Mouse (Mus musculus) erythroid progenitor cell, adult 5-6 weeks (primary cell): ENCODE data around the gene Nfic. TPM values are rescaled to one million over a fixed set of nuclear protein-coding genes. Genes with fewer than 3 reads are reported as not detected.

Source experiments
- ATAC-seq: replicated peaks from 2 replicates; pipeline ENCODE4 v1.8.0; 2016; ENCODE audit warnings: moderate number of reproducible peaks, mild to moderate bottlenecking, moderate TSS enrichment, inconsistent platforms; ENCODE audit not compliant: poor library complexity, low FRiP score, severe bottlenecking
- total RNA-seq, 2 experiments: library from RNA; stranded (forward) in 1 of 2; stranded (reverse) in 1 of 2; fragments of 150-400 nt in 1 of 2; fragments of 186-747, 209-891 nt in 1 of 2; gene quantifications; 2 replicates each; pipeline versions ENCODE4 v1.2.3 to v1.2.4; 2015 to 2017; ENCODE audit warnings: low replicate concordance in 2 of 2

Gene Nfic
- total RNA-seq, 2 experiments from 2014 or later: 0.45 to 15.1 TPM

GRCm38 (mm10) chr10:81408871-81409291 is 46.6 kb downstream of the Nfic start:
- peak; percentile 73 for ATAC-seq

DNA sequence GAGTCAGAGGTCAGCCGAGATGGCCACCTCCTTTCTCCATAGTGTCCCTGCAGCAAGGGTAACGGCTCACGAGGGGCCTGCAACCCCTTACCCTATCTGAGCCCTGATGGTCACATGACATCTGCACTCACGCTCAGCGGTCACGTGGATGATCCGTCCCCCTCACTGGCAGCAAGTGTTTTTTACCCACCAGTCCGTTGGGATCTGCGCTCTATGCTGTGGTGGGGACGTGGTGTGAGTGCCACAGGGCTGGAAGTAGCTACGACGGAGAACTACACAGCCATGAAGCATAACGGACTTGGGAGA is 47.1 kb downstream of the Nfic start:
- ATAC-seq: no peak

- peak; percentile 57 for ATAC-seq
Observed at GRCm38 (mm10) chr10:81407539-81408423, 47.7 kb downstream of the Nfic start.

DNA sequence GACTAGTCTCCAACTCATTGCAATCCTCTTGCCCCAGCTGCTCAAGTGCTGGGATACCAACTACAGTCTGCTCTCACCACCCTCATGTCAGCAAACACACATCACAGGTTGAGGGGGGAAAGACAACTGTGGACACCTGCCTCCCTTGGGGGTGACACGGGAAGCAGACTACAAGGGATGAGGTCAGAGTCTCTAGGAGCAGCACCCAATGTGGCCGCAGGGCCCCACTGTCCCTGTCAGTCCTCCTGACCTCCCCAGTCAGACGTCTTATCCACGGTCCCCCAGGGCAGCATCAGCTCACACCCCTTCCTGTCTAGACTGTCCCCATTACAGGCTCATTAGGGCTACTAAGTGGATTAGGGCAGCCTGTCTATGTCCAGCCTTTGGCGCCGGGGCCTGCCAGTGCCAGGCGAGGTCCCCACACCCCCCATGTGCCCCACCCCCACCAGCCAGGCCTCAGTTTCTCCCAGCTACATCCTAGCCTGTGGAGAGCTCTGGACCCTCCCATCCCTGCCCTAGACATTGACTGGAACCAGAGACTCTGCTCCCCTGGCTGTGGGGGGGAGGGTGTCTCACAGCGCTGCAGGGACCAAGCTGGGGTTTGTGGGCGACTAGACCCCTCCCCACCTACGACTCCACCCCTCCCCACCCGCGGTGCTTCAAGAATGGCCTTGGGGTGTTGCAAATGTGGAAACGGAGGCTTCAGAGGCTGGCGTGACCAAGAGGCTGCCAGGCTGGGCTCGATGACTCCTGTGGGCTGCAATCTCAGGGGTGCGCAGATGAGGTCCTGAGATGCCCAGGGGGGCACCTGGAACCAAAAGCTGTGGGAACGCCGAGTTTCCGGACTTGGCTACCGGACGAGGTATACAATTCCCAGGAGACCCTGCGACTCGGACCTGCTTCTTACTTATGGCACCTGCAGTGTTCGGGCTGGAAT is 48.7 kb downstream of the Nfic start:
- no peak for ATAC-seq

- peak; percentile 40; the same call in 1 of the 2 replicates for ATAC-seq
Observed at GRCm38 (mm10) chr10:81405588-81406201, 49.7 kb downstream of the Nfic start.

- no peak for ATAC-seq
Observed at GRCm38 (mm10) chr10:81404720-81405119, 50.7 kb downstream of the Nfic start.

DNA sequence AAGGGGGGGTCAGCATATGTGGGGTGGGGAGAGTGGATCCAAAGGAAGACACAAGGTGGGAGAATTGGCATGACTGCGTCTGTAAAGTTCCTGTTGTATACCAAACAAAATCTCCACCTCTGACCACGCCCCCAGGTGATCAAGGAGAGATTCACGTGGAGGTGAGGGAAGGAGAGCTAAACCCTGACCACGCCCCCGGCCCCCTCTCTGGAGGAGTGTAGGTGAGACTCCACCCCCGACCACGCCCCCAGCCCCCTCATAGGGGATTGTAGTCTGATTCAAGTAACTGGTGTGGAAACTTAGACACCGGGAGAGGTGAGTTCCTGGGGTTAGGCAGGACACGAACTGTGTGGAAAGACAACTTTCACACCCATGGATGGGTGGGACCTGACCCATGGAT is 51.4 kb downstream of the Nfic start:
- ATAC-seq: no peak

DNA sequence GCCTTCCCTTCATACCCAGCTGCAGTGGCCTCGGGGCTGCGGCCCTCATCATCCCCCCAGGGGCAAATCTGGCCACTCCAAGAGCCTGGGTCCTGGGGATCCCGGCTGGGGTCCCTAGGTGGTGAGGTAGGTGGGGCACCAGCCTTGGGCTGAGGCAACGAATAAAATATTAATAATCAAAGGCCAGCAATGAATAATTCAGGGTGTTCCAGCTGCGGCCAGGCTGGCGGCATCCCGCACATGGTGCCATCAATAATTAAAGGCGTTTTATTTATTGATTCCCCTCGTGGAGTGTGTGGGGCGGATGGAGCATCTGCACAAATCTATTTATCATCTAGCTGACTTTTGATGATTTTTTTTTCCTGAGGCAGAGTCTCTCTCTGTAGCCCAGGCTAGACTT is 51.9 kb downstream of the Nfic start:
- ATAC-seq: no peak

GRCm38 (mm10) chr10:81402227-81402765 is 53.1 kb downstream of the Nfic start:
- ATAC-seq: no peak

DNA sequence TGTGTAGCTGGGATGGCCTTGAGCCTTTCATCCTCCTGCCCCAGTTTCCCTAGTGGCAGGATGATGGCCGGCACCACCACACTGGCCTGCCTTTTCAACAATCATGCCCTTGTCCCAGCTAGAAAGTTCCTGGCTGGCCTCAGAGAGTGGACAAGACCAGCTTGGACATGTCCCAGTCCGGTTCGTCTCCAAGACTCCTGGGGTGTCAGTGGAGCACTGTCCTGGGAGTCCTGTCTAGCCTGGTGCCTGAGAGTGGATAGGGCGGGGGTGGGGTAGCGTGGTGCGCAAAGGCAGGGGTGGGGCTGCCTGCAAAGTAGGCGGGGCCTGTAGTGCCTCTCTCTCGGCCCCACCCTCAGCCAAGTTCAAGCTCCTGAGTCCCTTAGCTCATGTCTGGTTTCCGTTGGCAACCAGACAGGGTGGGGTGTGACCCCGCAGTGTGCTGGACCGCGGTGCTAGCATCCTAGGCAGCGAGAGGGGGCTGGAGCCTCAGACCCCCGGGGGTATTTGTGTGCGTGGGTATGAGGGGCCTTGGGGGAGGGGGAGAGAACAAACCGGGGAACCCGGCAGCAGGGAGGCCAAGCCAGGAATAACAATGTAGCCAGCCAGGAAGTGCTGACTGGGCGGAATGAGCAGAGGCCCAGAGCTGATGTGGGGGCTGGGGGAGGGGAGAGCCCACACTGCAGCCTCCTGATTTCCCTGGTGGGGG is 53.8 kb downstream of the Nfic start:
- ATAC-seq: peak; percentile 79

- ATAC-seq: no peak
Observed at GRCm38 (mm10) chr10:81401205-81401520, 54.3 kb downstream of the Nfic start.

- no peak for ATAC-seq
Observed at GRCm38 (mm10) chr10:81400371-81401204, 54.8 kb downstream of the Nfic start.

- no peak for ATAC-seq
Observed at GRCm38 (mm10) chr10:81399798-81400308, 55.6 kb downstream of the Nfic start.

GRCm38 (mm10) chr10:81399296-81399695 is 56.1 kb downstream of the Nfic start:
- ATAC-seq: no peak

DNA sequence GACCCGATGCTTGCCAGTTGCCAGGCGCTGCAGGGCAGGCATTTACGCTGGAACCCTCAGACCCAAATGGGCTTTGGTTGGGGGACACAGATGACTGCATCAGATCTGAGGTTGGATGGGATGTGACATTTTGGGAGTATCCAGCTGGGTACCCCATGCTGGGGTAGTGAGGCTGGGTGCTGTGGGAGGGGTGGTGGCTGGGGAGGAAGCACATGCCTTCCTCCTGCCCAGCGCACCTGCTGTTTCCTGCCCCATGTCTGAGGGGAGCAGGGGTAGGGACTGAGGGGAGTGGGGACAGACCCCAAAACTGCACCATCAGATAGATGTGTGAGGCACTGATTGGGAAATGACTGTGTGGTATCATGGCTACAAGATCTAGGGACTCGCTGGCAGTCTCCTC is 58.7 kb downstream of the Nfic start:
- ATAC-seq: no peak

DNA sequence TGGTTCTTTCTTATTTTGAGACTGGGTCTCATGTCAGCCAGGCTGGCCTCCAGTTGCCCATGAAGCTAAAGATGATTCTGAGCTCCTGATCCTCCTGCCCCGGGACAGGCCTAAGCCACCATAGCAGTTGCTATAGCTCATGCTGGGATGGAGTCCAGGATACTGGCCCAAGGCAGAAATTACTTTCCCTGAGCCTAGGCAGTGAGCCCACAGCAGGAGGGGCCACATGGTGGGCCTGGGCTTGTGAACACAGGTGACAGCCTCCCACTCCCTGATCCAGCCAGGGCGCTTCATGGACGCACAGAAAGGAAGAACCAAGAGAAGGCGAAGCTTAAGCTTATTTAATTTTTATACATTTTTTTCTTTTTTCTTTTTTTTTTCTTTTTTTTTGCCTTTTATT is 59.6 kb downstream of the Nfic start:
- no peak for ATAC-seq

DNA sequence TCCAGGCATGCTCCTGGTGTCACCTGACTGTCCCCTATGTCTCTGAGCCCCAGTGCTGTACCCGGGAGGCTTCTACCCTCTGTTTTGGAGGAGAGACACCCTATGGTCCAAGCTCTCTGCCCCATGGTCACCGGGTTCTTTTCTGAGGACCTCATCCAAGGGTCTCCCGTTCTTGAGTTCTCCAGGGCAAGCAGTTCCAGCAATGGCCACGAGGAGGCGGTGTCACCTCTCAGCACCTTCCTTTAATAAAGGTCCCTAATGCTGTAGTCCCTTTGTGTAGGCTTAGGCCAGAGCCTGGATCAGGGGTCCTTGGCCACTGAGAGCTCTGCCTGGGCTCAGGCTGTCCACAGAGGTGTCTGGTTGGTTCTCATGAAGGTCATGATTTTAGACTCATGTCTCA is 60.3 kb downstream of the Nfic start:
- ATAC-seq: peak; percentile 37; the same call in 1 of the 2 replicates

DNA sequence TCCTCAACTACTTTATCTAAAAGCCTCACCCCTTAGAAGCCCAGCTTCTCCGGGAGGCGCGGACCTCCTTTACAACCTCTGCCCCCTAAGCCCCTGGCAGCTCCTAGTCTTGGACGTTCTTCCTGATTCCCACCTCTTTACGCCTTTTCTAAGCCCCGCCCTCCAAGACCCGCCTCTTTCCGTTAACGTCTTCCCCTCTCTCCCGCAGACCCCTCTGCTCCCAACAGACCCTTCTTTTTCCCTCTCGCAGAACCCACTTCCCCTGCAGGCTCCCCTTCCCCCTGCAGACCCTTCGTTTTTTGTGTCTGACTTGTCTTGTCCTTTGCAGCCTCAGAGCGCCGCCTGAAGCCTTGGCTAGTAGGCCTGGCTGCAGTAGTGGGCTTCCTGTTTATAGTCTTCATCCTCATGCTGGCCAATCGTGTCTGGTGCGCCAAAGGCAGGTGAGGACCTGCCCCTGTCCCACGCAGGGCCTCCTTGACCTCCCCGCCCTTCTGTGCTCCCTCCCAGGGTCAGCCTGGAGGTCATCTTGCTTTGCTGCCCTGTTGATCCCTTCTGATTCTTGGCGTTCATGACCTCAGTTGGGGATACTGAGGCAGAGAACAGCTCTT is 61.9 kb downstream of the Nfic start:
- ATAC-seq: no peak
